In genomic region chr2:26522327-26522726, GRCm38 (mm10) we compare ENCODE assay signal across 16 mouse cellular contexts.
"Had no signal": no experiment of that assay in that cellular context is flagged by ENCODE, and none has a peak within 500 bp of the region (broad histone marks: within the 10 kb centered on the region; RNA-seq: fewer than 3 reads in every experiment).

No protein-coding gene starts in this region.

- H3K4me3 ChIP-seq: neural tube, embryonic 13.5 days; neural tube, embryonic 15.5 days; stomach, embryonic 15.5 days had no signal

- H3K27ac ChIP-seq: neural tube, embryonic 13.5 days; neural tube, embryonic 15.5 days; stomach, embryonic 15.5 days; stomach, postnatal 0 days had no signal

- H3K4me2 ChIP-seq: neural tube, embryonic 13.5 days; neural tube, embryonic 15.5 days; stomach, embryonic 15.5 days had no signal

- H3K36me3 ChIP-seq: neural tube, embryonic 13.5 days; neural tube, embryonic 15.5 days; stomach, embryonic 15.5 days had no signal

- H3K9ac ChIP-seq: neural tube, embryonic 13.5 days; neural tube, embryonic 15.5 days; stomach, embryonic 15.5 days had no signal

- H3K9me3 ChIP-seq: neural tube, embryonic 13.5 days; neural tube, embryonic 15.5 days; stomach, embryonic 15.5 days had no signal

- H3K27me3 ChIP-seq: neural tube, embryonic 13.5 days; neural tube, embryonic 15.5 days; stomach, embryonic 15.5 days had no signal

- DNase-seq: retina, postnatal 1 day; right cerebral cortex, adult 18-20 months; right cerebral cortex, postnatal 14 days; right cerebral cortex, postnatal 25 days; right cerebral cortex, postnatal 4 days; spleen, adult 18-20 months; thymus, adult 18-20 months; thymus, adult 2 months; thymus, postnatal 14 days; thymus, postnatal 25 days; thymus, postnatal 36 days; thymus, postnatal 4 days had no signal
